Comparison of ENCODE assay signal across 8 mouse cellular contexts in genomic region chr4:133130890-133131741, GRCm38 (mm10). TPM values are rescaled to one million over a fixed set of nuclear protein-coding genes. Genes with fewer than 3 reads are reported as not detected.
DNase-seq lines count a peak whose midpoint lies in the region; ATAC-seq and TF ChIP-seq lines count a peak whose summit lies in the region.

No protein-coding gene starts in this region.

- under 1% methylated on average over 17 of the region's 17 CpGs for WGBS in embryonic facial prominence, embryonic 14.5 days
- WGBS in intestine, embryonic 15.5 days: under 1% methylated on average over 17 of the region's 17 CpGs

- TF ChIP-seq POLR2A in testis, adult 2 months (IDR thresholded peaks at IDR 0.05; ENCODE audit: control insufficient read depth, low read depth, low read length): no peak

- H3K9me3 ChIP-seq in embryonic facial prominence, embryonic 14.5 days (ENCODE audit: control insufficient read depth, low read length): no peaks in the 10 kb centered on the region
- H3K9me3 ChIP-seq in intestine, embryonic 15.5 days: no peaks in the 10 kb centered on the region

- peak overlapping the region; percentile 91 for H3K4me3 ChIP-seq in testis, adult 2 months (ENCODE audit: control insufficient read depth, low read depth, low read length)
- peak overlapping the region; percentile 96 for H3K4me3 ChIP-seq in embryonic facial prominence, embryonic 14.5 days (ENCODE audit: low read depth, low read length)
- H3K4me3 ChIP-seq in intestine, embryonic 15.5 days (replicated peaks): peak overlapping the region; percentile 91

- peak overlapping the region; percentile 98 for H3K4me2 ChIP-seq in embryonic facial prominence, embryonic 14.5 days (ENCODE audit: low read depth, low read length)
- H3K4me2 ChIP-seq in intestine, embryonic 15.5 days (replicated peaks): peak overlapping the region; percentile 70

- H3K4me1 ChIP-seq in testis, adult 2 months (ENCODE audit: control insufficient read depth, insufficient read depth, low read length): peaks cover 9% of the 10 kb centered on the region
- H3K4me1 ChIP-seq in embryonic facial prominence, embryonic 14.5 days (ENCODE audit: control insufficient read depth, insufficient read depth, low read length): peaks cover 12% of the 10 kb centered on the region
- H3K4me1 ChIP-seq in intestine, embryonic 15.5 days (replicated peaks): peaks cover 7% of the 10 kb centered on the region

- H3K36me3 ChIP-seq in testis, adult 2 months (ENCODE audit: control insufficient read depth, insufficient read depth, low read length): no peaks in the 10 kb centered on the region
- H3K36me3 ChIP-seq in embryonic facial prominence, embryonic 14.5 days (ENCODE audit: control insufficient read depth, insufficient read depth, low read length): peaks cover 9% of the 10 kb centered on the region; the same call in 1 of the 2 replicates
- no peaks in the 10 kb centered on the region for H3K36me3 ChIP-seq in intestine, embryonic 15.5 days
- no peaks in the 10 kb centered on the region for H3K36me3 ChIP-seq in splenic B cell, adult 2 months (ENCODE audit: control insufficient read depth, insufficient read depth, low read length, poor library complexity, severe bottlenecking)

- no peak for TF ChIP-seq CTCF in testis, adult 2 months (IDR thresholded peaks at IDR 0.05; ENCODE audit: control insufficient read depth, insufficient read depth, insufficient replicate concordance, low read depth, low read length)

- H3K27ac ChIP-seq in testis, adult 2 months (ENCODE audit: control insufficient read depth, insufficient read depth, low read depth, low read length): peak overlapping the region; percentile 85
- peak overlapping the region; percentile 89 for H3K27ac ChIP-seq in embryonic facial prominence, embryonic 14.5 days (replicated peaks; ENCODE audit: low read depth, low read length)
- peak overlapping the region; percentile 92 for H3K27ac ChIP-seq in intestine, embryonic 15.5 days

- ATAC-seq in embryonic facial prominence, embryonic 14.5 days (ENCODE audit: low read depth): no peak
- ATAC-seq in intestine, embryonic 15.5 days: peak; percentile 34; the same call in 1 of the 2 replicates

- H3K9ac ChIP-seq in embryonic facial prominence, embryonic 14.5 days (ENCODE audit: low read depth, low read length): peak overlapping the region; percentile 85
- H3K9ac ChIP-seq in intestine, embryonic 15.5 days: peak overlapping the region; percentile 91

- DNase-seq in testis, postnatal 14 days (ENCODE audit: low spot score): no peak
- DNase-seq in embryonic facial prominence, embryonic 14.5 days (ENCODE audit: low spot score): no peak
- peak; percentile 47 for DNase-seq in lung, postnatal 14 days
- peak; percentile 53 for DNase-seq in splenic B cell, adult 2 months (ENCODE audit: low read depth, low spot score)
- no peak for DNase-seq in left cerebral cortex, adult 9 months (ENCODE audit: low spot score in 2 of 2)
- no peak for DNase-seq in urinary bladder, postnatal 10 days (ENCODE audit: low spot score)

- H3K27me3 ChIP-seq in testis, adult 2 months (ENCODE audit: control insufficient read depth, insufficient read depth, low read length): no peaks in the 10 kb centered on the region
- no peaks in the 10 kb centered on the region for H3K27me3 ChIP-seq in embryonic facial prominence, embryonic 14.5 days (replicated peaks; ENCODE audit: control insufficient read depth, insufficient read depth, low read length)
- no peaks in the 10 kb centered on the region for H3K27me3 ChIP-seq in intestine, embryonic 15.5 days (replicated peaks)
- H3K27me3 ChIP-seq in splenic B cell, adult 2 months (ENCODE audit: control insufficient read depth, insufficient read depth, low read length, poor library complexity, severe bottlenecking): no peaks in the 10 kb centered on the region

RNA-seq across cellular contexts. Expression of gene Wasf2, which starts 0.8 kb away (rescaled TPM):
- 156 and 195 TPM in 2 replicates for polyA plus RNA-seq in testis, adult 2 months (2012; rRNA removed)
- polyA plus RNA-seq in embryonic facial prominence, embryonic 14.5 days (2014; fragmentation: Nextera tagmentation; extraction: Ambion mirVana): 83.4 and 92.4 TPM in 2 replicates
- polyA plus RNA-seq in intestine, embryonic 15.5 days (2015; fragmentation: Nextera tagmentation; extraction: Ambion mirVana): 92.5 and 115 TPM in 2 replicates

Comparison
In these comparisons a context has a peak if more than half of its experiments do, and no peak if none do; other contexts are left out.
1. DNase-seq: peak in lung, postnatal 14 days (single experiment) and splenic B cell, adult 2 months (single experiment); none in testis, postnatal 14 days (single experiment), embryonic facial prominence, embryonic 14.5 days (single experiment), left cerebral cortex, adult 9 months (0 of 2) and urinary bladder, postnatal 10 days (single experiment).
2. Peak in every context shown above with its lines, with median percentiles within 50 percentile points of each other: H3K27ac ChIP-seq and H3K4me3 ChIP-seq.